Mouse (Mus musculus) hindbrain, embryonic 13.5 days (tissue): Measurements from ENCODE around the gene Arg1. TPM values are rescaled to one million over a fixed set of nuclear protein-coding genes. Genes with fewer than 3 reads are reported as not detected.

ENCODE experiments used
- ATAC-seq: fragments of 200-750 bp; cut with Nextera tagmentation; 2 replicates; pipeline ENCODE4 v1.8.0; 2017; ENCODE audit warnings: moderate TSS enrichment; ENCODE audit not compliant: low FRiP score
- H3K27ac ChIP-seq: fragments of 300-500 bp; sonication (generic); 2 replicates; pipeline ENCODE4 v1.5.1; 2015; ENCODE audit warnings: inconsistent platforms, mild to moderate bottlenecking, moderate library complexity
- H3K27me3 ChIP-seq: fragments of 300-500 bp; sonication (generic); 2 replicates; pipeline ENCODE4 v1.6.1; 2015; ENCODE audit warnings: mild to moderate bottlenecking, inconsistent platforms
- H3K36me3 ChIP-seq: fragments of 300-500 bp; sonication (generic); 2 replicates; pipeline ENCODE4 v1.6.1; 2015; ENCODE audit warnings: mild to moderate bottlenecking, inconsistent platforms
- H3K4me1 ChIP-seq: fragments of 300-500 bp; sonication (generic); replicated peaks from 2 replicates; pipeline ENCODE4 v1.6.1; 2015; ENCODE audit warnings: inconsistent platforms
- H3K4me2 ChIP-seq: fragments of 300-500 bp; sonication (generic); 2 replicates; pipeline ENCODE4 v1.6.1; 2015; ENCODE audit warnings: inconsistent platforms, mild to moderate bottlenecking, moderate library complexity
- H3K4me3 ChIP-seq: fragments of 300-500 bp; sonication (generic); 2 replicates; pipeline ENCODE4 v1.5.1; 2015; ENCODE audit warnings: mild to moderate bottlenecking, inconsistent platforms
- H3K9ac ChIP-seq: fragments of 300-500 bp; sonication (generic); 2 replicates; pipeline ENCODE4 v1.6.1; 2015; ENCODE audit warnings: mild to moderate bottlenecking, inconsistent platforms
- H3K9me3 ChIP-seq: fragments of 300-500 bp; sonication (generic); 2 replicates; pipeline ENCODE4 v1.6.1; 2016; ENCODE audit warnings: inconsistent platforms
- WGBS: fragments of 180-500 bp; shearing (Covaris S2); methylation state at CpG from one replicate; pipeline ENCODE4 v1.1.7; 2015; 5-methylcytosine and 5-hydroxymethylcytosine counted together
- polyA plus RNA-seq: library from polyadenylated mRNA; unstranded; fragments of >200 nt; fragmentation: Nextera tagmentation; extraction: Ambion mirVana; gene quantifications from 2 replicates; pipeline ENCODE4 v1.2.1, GENCODE M21; 2015

Arg1 gene
- polyA plus RNA-seq, 1 experiment from 2014 or later: 2.6 TPM

GRCm38 (mm10) chr10:24951575-24951974 lies 24.3 kb upstream of the Arg1 start:
- ATAC-seq: no peak
- WGBS: 90% methylated on average over 8 of the region's 8 CpGs

GRCm38 (mm10) chr10:24950223-24950622 lies 22.9 kb upstream of the Arg1 start:
- no peaks in the 10 kb centered on the region for H3K36me3 ChIP-seq
- no peak overlapping the region for H3K4me3 ChIP-seq
- WGBS: 84% methylated on average over 4 of the region's 4 CpGs
- H3K4me1 ChIP-seq: no peaks in the 10 kb centered on the region
- no peaks in the 10 kb centered on the region for H3K9me3 ChIP-seq
- no peak overlapping the region for H3K4me2 ChIP-seq
- H3K9ac ChIP-seq: no peak overlapping the region
- no peak for ATAC-seq
- H3K27me3 ChIP-seq: no peaks in the 10 kb centered on the region
- no peak overlapping the region for H3K27ac ChIP-seq

More at GRCm38 (mm10) chr10:24951575-24951974, 24.3 kb upstream of the Arg1 start:
- H3K36me3 ChIP-seq: no peaks in the 10 kb centered on the region
- no peaks in the 10 kb centered on the region for H3K4me1 ChIP-seq
- H3K27ac ChIP-seq: no peak overlapping the region
- H3K4me2 ChIP-seq: no peak overlapping the region
- H3K9me3 ChIP-seq: no peaks in the 10 kb centered on the region
- H3K9ac ChIP-seq: no peak overlapping the region
- no peaks in the 10 kb centered on the region for H3K27me3 ChIP-seq
- no peak overlapping the region for H3K4me3 ChIP-seq

- no peak overlapping the region for H3K9ac ChIP-seq
- no peaks in the 10 kb centered on the region for H3K36me3 ChIP-seq
- H3K4me2 ChIP-seq: no peak overlapping the region
- H3K4me1 ChIP-seq: no peaks in the 10 kb centered on the region
- no peak overlapping the region for H3K4me3 ChIP-seq
- no peak overlapping the region for H3K27ac ChIP-seq
- ATAC-seq: no peak
- no peaks in the 10 kb centered on the region for H3K27me3 ChIP-seq
- WGBS: 87% methylated on average over 8 of the region's 8 CpGs
- H3K9me3 ChIP-seq: no peaks in the 10 kb centered on the region
Observed at GRCm38 (mm10) chr10:24948278-24948677, 21.0 kb upstream of the Arg1 start.

GRCm38 (mm10) chr10:24947871-24948270 lies 20.6 kb upstream of the Arg1 start:
- WGBS: 89% methylated on average over 3 of the region's 3 CpGs
- Histone ChIP-seq H3K4me3 (no peak overlapping the region), H3K9me3 (no peaks in the 10 kb centered on the region), H3K9ac (no peak overlapping the region), H3K27me3 (no peaks in the 10 kb centered on the region), H3K27ac (no peak overlapping the region), H3K36me3 (no peaks in the 10 kb centered on the region), H3K4me2 (no peak overlapping the region), H3K4me1 (no peaks in the 10 kb centered on the region)
- no peak for ATAC-seq

GRCm38 (mm10) chr10:24930143-24930542 lies 2.9 kb upstream of the Arg1 start:
- Histone ChIP-seq H3K4me2 (no peak overlapping the region), H3K36me3 (no peaks in the 10 kb centered on the region), H3K9me3 (no peaks in the 10 kb centered on the region), H3K4me3 (no peak overlapping the region), H3K27me3 (no peaks in the 10 kb centered on the region), H3K9ac (no peak overlapping the region), H3K27ac (no peak overlapping the region), H3K4me1 (peaks cover 16% of the 10 kb centered on the region)
- no peak for ATAC-seq
- WGBS: 88% methylated on average over 6 of the region's 6 CpGs

- ATAC-seq: no peak
- Histone ChIP-seq H3K4me2 (no peak overlapping the region), H3K4me3 (no peak overlapping the region), H3K4me1 (peaks cover 16% of the 10 kb centered on the region), H3K36me3 (no peaks in the 10 kb centered on the region), H3K27ac (no peak overlapping the region), H3K27me3 (no peaks in the 10 kb centered on the region), H3K9me3 (no peaks in the 10 kb centered on the region), H3K9ac (no peak overlapping the region)
- 36% methylated on average over 12 of the region's 12 CpGs for WGBS
Observed at GRCm38 (mm10) chr10:24928072-24928471, 788 bp upstream of the Arg1 start.

GRCm38 (mm10) chr10:24926380-24926779 lies 904 bp downstream of the Arg1 start:
- Histone ChIP-seq H3K4me2 (no peak overlapping the region), H3K9me3 (no peaks in the 10 kb centered on the region), H3K4me1 (peaks cover 16% of the 10 kb centered on the region), H3K27me3 (no peaks in the 10 kb centered on the region), H3K27ac (peak overlapping the region; percentile 40; the same call in 1 of the 2 replicates), H3K9ac (no peak overlapping the region), H3K4me3 (no peak overlapping the region), H3K36me3 (no peaks in the 10 kb centered on the region)
- ATAC-seq: peak; percentile 82
- 29% methylated on average over 10 of the region's 10 CpGs for WGBS

- ATAC-seq: no peak
- H3K4me3 ChIP-seq: no peak overlapping the region
- no peak overlapping the region for H3K9ac ChIP-seq
- H3K36me3 ChIP-seq: no peaks in the 10 kb centered on the region
- WGBS: 82% methylated on average over 3 of the region's 3 CpGs
- peaks cover 16% of the 10 kb centered on the region for H3K4me1 ChIP-seq
- no peak overlapping the region for H3K4me2 ChIP-seq
- no peak overlapping the region for H3K27ac ChIP-seq
- H3K9me3 ChIP-seq: no peaks in the 10 kb centered on the region
- H3K27me3 ChIP-seq: no peaks in the 10 kb centered on the region
Observed at GRCm38 (mm10) chr10:24924296-24924695, 3.0 kb downstream of the Arg1 start.

GRCm38 (mm10) chr10:24922977-24923376 lies 4.3 kb downstream of the Arg1 start:
- Histone ChIP-seq H3K9ac (no peak overlapping the region), H3K9me3 (no peaks in the 10 kb centered on the region), H3K4me1 (peaks cover 13% of the 10 kb centered on the region), H3K4me2 (no peak overlapping the region), H3K4me3 (no peak overlapping the region), H3K27ac (no peak overlapping the region), H3K27me3 (no peaks in the 10 kb centered on the region), H3K36me3 (peaks cover 6% of the 10 kb centered on the region; the same call in 1 of the 2 replicates)
- WGBS: 85% methylated on average over 4 of the region's 4 CpGs
- ATAC-seq: no peak

- no peaks in the 10 kb centered on the region for H3K4me1 ChIP-seq
- peaks cover 70% of the 10 kb centered on the region for H3K36me3 ChIP-seq
- H3K9ac ChIP-seq: no peak overlapping the region
- H3K4me3 ChIP-seq: no peak overlapping the region
- 92% methylated on average over 6 of the region's 6 CpGs for WGBS
- H3K27me3 ChIP-seq: no peaks in the 10 kb centered on the region
- no peak overlapping the region for H3K27ac ChIP-seq
- no peak overlapping the region for H3K4me2 ChIP-seq
- ATAC-seq: no peak
- H3K9me3 ChIP-seq: no peaks in the 10 kb centered on the region
Observed at GRCm38 (mm10) chr10:24915486-24915885, 11.8 kb downstream of the Arg1 start.

- no peak overlapping the region for H3K9ac ChIP-seq
- 96% methylated on average over 14 of the region's 14 CpGs for WGBS
- no peaks in the 10 kb centered on the region for H3K27me3 ChIP-seq
- no peak overlapping the region for H3K4me2 ChIP-seq
- ATAC-seq: no peak
- peaks cover 90% of the 10 kb centered on the region for H3K36me3 ChIP-seq
- no peaks in the 10 kb centered on the region for H3K4me1 ChIP-seq
- no peak overlapping the region for H3K27ac ChIP-seq
- no peaks in the 10 kb centered on the region for H3K9me3 ChIP-seq
- no peak overlapping the region for H3K4me3 ChIP-seq
Observed at GRCm38 (mm10) chr10:24912576-24912975, 14.7 kb downstream of the Arg1 start.

GRCm38 (mm10) chr10:24911199-24911598 lies 16.1 kb downstream of the Arg1 start:
- Histone ChIP-seq H3K4me2 (no peak overlapping the region), H3K36me3 (peaks cover 97% of the 10 kb centered on the region), H3K27ac (no peak overlapping the region), H3K4me3 (no peak overlapping the region), H3K27me3 (no peaks in the 10 kb centered on the region), H3K9me3 (no peaks in the 10 kb centered on the region), H3K4me1 (no peaks in the 10 kb centered on the region), H3K9ac (no peak overlapping the region)
- WGBS: 95% methylated on average over 8 of the region's 8 CpGs
- no peak for ATAC-seq

GRCm38 (mm10) chr10:24905627-24906026 lies 21.7 kb downstream of the Arg1 start:
- no peaks in the 10 kb centered on the region for H3K27me3 ChIP-seq
- no peak for ATAC-seq
- 97% methylated on average over 10 of the region's 10 CpGs for WGBS

More at GRCm38 (mm10) chr10:24905627-24906026, 21.7 kb downstream of the Arg1 start:
- H3K4me2 ChIP-seq: no peak overlapping the region
- no peaks in the 10 kb centered on the region for H3K4me1 ChIP-seq
- H3K27ac ChIP-seq: no peak overlapping the region
- H3K36me3 ChIP-seq: peaks cover 98% of the 10 kb centered on the region
- H3K4me3 ChIP-seq: no peak overlapping the region
- no peak overlapping the region for H3K9ac ChIP-seq
- H3K9me3 ChIP-seq: no peaks in the 10 kb centered on the region
